Mouse (Mus musculus): ENCODE data around the gene Gm12184.

DNA sequence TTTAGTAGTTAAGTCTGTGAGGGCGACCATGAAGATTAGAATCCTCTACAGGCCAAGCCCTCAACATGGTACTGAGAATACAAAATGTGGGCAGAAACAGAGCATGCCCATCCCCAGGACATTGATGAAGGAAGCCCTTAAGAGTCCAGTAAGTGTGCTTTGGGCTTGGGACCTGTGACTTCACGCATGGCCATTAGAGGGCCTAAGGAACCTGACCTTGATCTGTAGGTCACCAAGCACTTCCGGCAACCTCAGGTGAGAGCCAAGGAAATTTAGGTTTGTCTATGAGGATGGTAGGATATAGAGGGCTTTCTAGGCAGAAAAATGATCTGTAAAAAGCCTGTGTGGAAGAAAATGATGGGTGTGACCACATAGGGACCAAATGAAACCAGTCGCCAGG is 30.2 kb downstream of the Gm12184 start:
- no peak for TF ChIP-seq E2F4 (IDR thresholded peaks at IDR 0.05; ENCODE audit: insufficient read depth)
- TF ChIP-seq MYOD1 (IDR thresholded peaks at IDR 0.05; ENCODE audit: control insufficient read depth in 1 of 3, insufficient read length in 2 of 3, low read depth in 2 of 3): no peak
- no peak for TF ChIP-seq POLR2AphosphoS2 (IDR thresholded peaks at IDR 0.05; ENCODE audit: insufficient read length, low read depth)
- TF ChIP-seq REST (IDR thresholded peaks at IDR 0.05; ENCODE audit: insufficient read depth, insufficient read length): no peak
- TF ChIP-seq MYOG (IDR thresholded peaks at IDR 0.05; ENCODE audit: control insufficient read depth in 1 of 3, insufficient read depth in 1 of 3, insufficient read length in 2 of 3, low read depth in 2 of 3): no peak

Data from myocyte (in vitro differentiated cells).